Comparison of ENCODE assay signal across 13 mouse cellular contexts in genomic region chr13:100776710-100777109, GRCm38 (mm10). TPM values are rescaled to one million over a fixed set of nuclear protein-coding genes. Genes with fewer than 3 reads are reported as not detected.
DNase-seq lines count a peak whose midpoint lies in the region; ATAC-seq and TF ChIP-seq lines count a peak whose summit lies in the region.
"Had no signal": no experiment of that assay in that cellular context is flagged by ENCODE, and none has a peak within 500 bp of the region (broad histone marks: within the 10 kb centered on the region; RNA-seq: fewer than 3 reads in every experiment).

No protein-coding gene starts in this region.

- dilution Hi-C loops in CH12.LX (cut with MboI; ENCODE audit: extremely low pct_ligation_motif_present, extremely low pct_unique_long_range_greater_than_20kb, low sequenced_read_pairs) = no loop called here

- H3K27me3 ChIP-seq in hindbrain, embryonic 15.5 days = no peaks in the 10 kb centered on the region
- no peaks in the 10 kb centered on the region for H3K27me3 ChIP-seq in hindbrain, embryonic 16.5 days (replicated peaks; ENCODE audit: control insufficient read depth, insufficient read depth, low read length)
- H3K27me3 ChIP-seq in CH12.LX (replicated peaks) = no peaks in the 10 kb centered on the region
- no peaks in the 10 kb centered on the region for H3K27me3 ChIP-seq in embryonic facial prominence, embryonic 10.5 days (replicated peaks; ENCODE audit: low read depth, poor library complexity, severe bottlenecking)
- H3K27me3 ChIP-seq in liver, embryonic 15.5 days = no peaks in the 10 kb centered on the region
- H3K27me3 ChIP-seq: embryonic facial prominence, embryonic 12.5 days; intestine, embryonic 15.5 days had no signal

- no peak for TF ChIP-seq CTCF in CH12.LX (conservative IDR thresholded peaks at IDR 0.05 in 1 of 2, IDR thresholded peaks at IDR 0.05 in 1 of 2; ENCODE audit: low read depth in 2 of 2, low read length in 2 of 2)

- no peak overlapping the region for H3K9ac ChIP-seq in hindbrain, embryonic 15.5 days
- H3K9ac ChIP-seq in hindbrain, embryonic 16.5 days (ENCODE audit: low read depth, low read length) = no peak overlapping the region
- H3K9ac ChIP-seq in CH12.LX (ENCODE audit: insufficient read depth, low read depth) = no peak overlapping the region
- peak overlapping the region; percentile 78; the same call in 1 of the 2 replicates for H3K9ac ChIP-seq in liver, embryonic 15.5 days

- H3K79me2 ChIP-seq in CH12.LX (replicated peaks; ENCODE audit: control insufficient read depth, extremely low read depth, insufficient read depth, poor library complexity, severe bottlenecking) = peaks cover 12% of the 10 kb centered on the region

- no peak for DNase-seq in CH12.LX (ENCODE audit: extremely low read depth)
- no peak for DNase-seq in embryonic facial prominence, embryonic 10.5 days (ENCODE audit: low spot score)
- no peak for DNase-seq in gastrocnemius, postnatal 36 days
- DNase-seq in layer of hippocampus, adult 8-10 months (ENCODE audit: low spot score in 2 of 2) = no peak
- DNase-seq: adrenal gland, adult 2 months; gastrocnemius, postnatal 14 days; layer of hippocampus, adult 9-11 months had no signal

- TF ChIP-seq EP300 in CH12.LX (IDR thresholded peaks at IDR 0.05; ENCODE audit: low read length) = no peak

- H3K36me3 ChIP-seq in hindbrain, embryonic 15.5 days = no peaks in the 10 kb centered on the region
- no peaks in the 10 kb centered on the region for H3K36me3 ChIP-seq in hindbrain, embryonic 16.5 days (ENCODE audit: control insufficient read depth, insufficient read depth, low read length)
- H3K36me3 ChIP-seq in CH12.LX (replicated peaks in 1 of 2; ENCODE audit: control insufficient read depth in 1 of 2, insufficient read depth in 1 of 2, low read length in 1 of 2) = peaks cover 31 to 58% of the 10 kb centered on the region in 2 experiments
- H3K36me3 ChIP-seq in embryonic facial prominence, embryonic 10.5 days (replicated peaks) = peaks cover 69% of the 10 kb centered on the region
- H3K36me3 ChIP-seq in liver, embryonic 15.5 days (replicated peaks) = peaks cover 65% of the 10 kb centered on the region
- H3K36me3 ChIP-seq: intestine, embryonic 15.5 days had no signal

- no peak for TF ChIP-seq RAD21 in CH12.LX (IDR thresholded peaks at IDR 0.05; ENCODE audit: low read depth, low read length)

- no peak overlapping the region for H3K4me3 ChIP-seq in hindbrain, embryonic 15.5 days
- H3K4me3 ChIP-seq in hindbrain, embryonic 16.5 days (ENCODE audit: low read length) = no peak overlapping the region
- no peak overlapping the region for H3K4me3 ChIP-seq in CH12.LX (replicated peaks in 1 of 3; ENCODE audit: low read depth in 2 of 3, low read length in 2 of 3, poor library complexity in 1 of 3)
- 0 out of 2 replicates have a peak overlapping the region, but pooled peaks have one; percentile 98 for H3K4me3 ChIP-seq in embryonic facial prominence, embryonic 10.5 days
- H3K4me3 ChIP-seq in liver, embryonic 15.5 days (replicated peaks) = peak overlapping the region; percentile 77

- ATAC-seq in hindbrain, embryonic 15.5 days (ENCODE audit: low FRiP score, low read depth) = no peak
- ATAC-seq in hindbrain, embryonic 16.5 days = no peak
- no peak for ATAC-seq in liver, embryonic 15.5 days (ENCODE audit: insufficient read depth)

- H3K27ac ChIP-seq in hindbrain, embryonic 15.5 days (replicated peaks) = no peak overlapping the region
- H3K27ac ChIP-seq in hindbrain, embryonic 16.5 days (ENCODE audit: low read depth, low read length) = no peak overlapping the region
- H3K27ac ChIP-seq in CH12.LX (ENCODE audit: insufficient read depth, low read depth) = no peak overlapping the region
- H3K27ac ChIP-seq in embryonic facial prominence, embryonic 10.5 days (replicated peaks) = no peak overlapping the region
- H3K27ac ChIP-seq in liver, embryonic 15.5 days (replicated peaks) = peak overlapping the region; percentile 85
- H3K27ac ChIP-seq: intestine, embryonic 15.5 days had no signal

- WGBS in hindbrain, embryonic 15.5 days = 68% methylated on average over 6 of the region's 6 CpGs
- 73% methylated on average over 6 of the region's 6 CpGs for WGBS in hindbrain, embryonic 16.5 days
- WGBS in embryonic facial prominence, embryonic 10.5 days = 68% methylated on average over 6 of the region's 6 CpGs
- 51% methylated on average over 6 of the region's 6 CpGs for WGBS in liver, embryonic 15.5 days (ENCODE audit: insufficient replicate concordance)

- H3K9me3 ChIP-seq in hindbrain, embryonic 15.5 days = no peaks in the 10 kb centered on the region
- H3K9me3 ChIP-seq in hindbrain, embryonic 16.5 days (ENCODE audit: control insufficient read depth, low read length) = no peaks in the 10 kb centered on the region
- H3K9me3 ChIP-seq in CH12.LX (replicated peaks; ENCODE audit: low read length) = no peaks in the 10 kb centered on the region
- H3K9me3 ChIP-seq in embryonic facial prominence, embryonic 10.5 days = no peaks in the 10 kb centered on the region
- H3K9me3 ChIP-seq in liver, embryonic 15.5 days (replicated peaks) = no peaks in the 10 kb centered on the region
- H3K9me3 ChIP-seq: embryonic facial prominence, embryonic 12.5 days; G1E; intestine, embryonic 15.5 days had no signal

- in situ Hi-C loops in CH12.LX (cut with MboI; ENCODE audit: low pct_ligation_motif_present, low pct_unique_long_range_greater_than_20kb, low sequenced_read_pairs) = no loop called here

- intact Hi-C loops in gastrocnemius, postnatal 36 days (cut with DNase I) = no loop called here

- H3K4me2 ChIP-seq in hindbrain, embryonic 15.5 days = peak overlapping the region; percentile 95
- H3K4me2 ChIP-seq in hindbrain, embryonic 16.5 days (ENCODE audit: low read length) = no peak overlapping the region
- peak overlapping the region; percentile 60; the same call in 1 of the 2 replicates for H3K4me2 ChIP-seq in CH12.LX (ENCODE audit: insufficient read depth, low read depth, poor library complexity, severe bottlenecking)
- peak overlapping the region; percentile 77 for H3K4me2 ChIP-seq in liver, embryonic 15.5 days

- peaks cover 13% of the 10 kb centered on the region for H3K4me1 ChIP-seq in hindbrain, embryonic 15.5 days (replicated peaks)
- H3K4me1 ChIP-seq in hindbrain, embryonic 16.5 days (ENCODE audit: control insufficient read depth, insufficient read depth, low read depth, low read length) = peaks cover 10% of the 10 kb centered on the region
- peaks cover 0 to 23% of the 10 kb centered on the region in 2 experiments; a peak in 2 of 4 replicates for H3K4me1 ChIP-seq in CH12.LX (ENCODE audit: control insufficient read depth in 1 of 2, insufficient read depth in 2 of 2)
- H3K4me1 ChIP-seq in embryonic facial prominence, embryonic 10.5 days = peaks cover 22% of the 10 kb centered on the region
- peaks cover 75% of the 10 kb centered on the region for H3K4me1 ChIP-seq in liver, embryonic 15.5 days (replicated peaks)

- TF ChIP-seq POLR2A in CH12.LX (IDR thresholded peaks at IDR 0.05; ENCODE audit: low read depth, low read length) = no peak

RNA-seq across cellular contexts. Expression of gene Cenph, which starts 1.0 kb away (rescaled TPM):
- polyA plus RNA-seq in hindbrain, embryonic 15.5 days (2015; fragmentation: Nextera tagmentation; extraction: Ambion mirVana) = 8.5 and 9.1 TPM in 2 replicates
- polyA plus RNA-seq in hindbrain, embryonic 16.5 days (2015; fragmentation: Nextera tagmentation; extraction: Ambion mirVana) = 6.5 and 7.6 TPM in 2 replicates
- total RNA-seq in CH12.LX (2012; rRNA removed) (23.7 and 30.2 TPM in 2 replicates), CH12.LX (2014; rRNA removed) (49.3 and 54.2 TPM in 2 replicates)
- 49.1 and 50.8 TPM in 2 replicates for polyA plus RNA-seq in CH12.LX (2012; ENCODE audit: insufficient read length, low read depth)
- 65.7 and 68.2 TPM in 2 replicates for polyA plus RNA-seq in embryonic facial prominence, embryonic 10.5 days (2016; fragmentation: Nextera tagmentation; extraction: Ambion mirVana)
- polyA plus RNA-seq in liver, embryonic 15.5 days (2015; fragmentation: Nextera tagmentation; extraction: Ambion mirVana) = 26.5 and 31.0 TPM in 2 replicates
- total RNA-seq in gastrocnemius, postnatal 36 days (2021) = under 1 TPM in 1 of 2 experiments, not detected in 1; 0.20 TPM
- under 1 TPM in 3 of 4 experiments, not detected in 1; 0.33 to 0.90 (median 0.43) TPM for total RNA-seq in layer of hippocampus, adult 8-10 months (2022)

RNA-seq across cellular contexts. Expression of gene Ccnb1, which starts 9.7 kb away (rescaled TPM):
- 49.1 and 62.1 TPM in 2 replicates for polyA plus RNA-seq in hindbrain, embryonic 15.5 days (2015; fragmentation: Nextera tagmentation; extraction: Ambion mirVana)
- 42.4 and 52.9 TPM in 2 replicates for polyA plus RNA-seq in hindbrain, embryonic 16.5 days (2015; fragmentation: Nextera tagmentation; extraction: Ambion mirVana)
- total RNA-seq in CH12.LX (2012; rRNA removed) (172 and 199 TPM in 2 replicates), CH12.LX (2014; rRNA removed) (416 and 456 TPM in 2 replicates)
- polyA plus RNA-seq in CH12.LX (2012; ENCODE audit: insufficient read length, low read depth) = 243 and 337 TPM in 2 replicates
- polyA plus RNA-seq in embryonic facial prominence, embryonic 10.5 days (2016; fragmentation: Nextera tagmentation; extraction: Ambion mirVana) = 411 and 420 TPM in 2 replicates
- 221 and 222 TPM in 2 replicates for polyA plus RNA-seq in liver, embryonic 15.5 days (2015; fragmentation: Nextera tagmentation; extraction: Ambion mirVana)
- total RNA-seq in gastrocnemius, postnatal 36 days (2021) = under 1 TPM; 0.64 to 0.66 TPM
- 1 to 10 TPM in 1 of 4 experiments, under 1 TPM in 3; 0.34 to 1.2 (median 0.40) TPM for total RNA-seq in layer of hippocampus, adult 8-10 months (2022)

RNA-seq across cellular contexts. Expression of gene Mrps36, which starts 32.3 kb away (rescaled TPM):
- polyA plus RNA-seq in hindbrain, embryonic 15.5 days (2015; fragmentation: Nextera tagmentation; extraction: Ambion mirVana) = 144 and 150 TPM in 2 replicates
- 143 and 161 TPM in 2 replicates for polyA plus RNA-seq in hindbrain, embryonic 16.5 days (2015; fragmentation: Nextera tagmentation; extraction: Ambion mirVana)
- total RNA-seq in CH12.LX (2012; rRNA removed) = 70.0 and 86.0 TPM in 2 replicates
- 78.3 and 89.3 TPM in 2 replicates for total RNA-seq in CH12.LX (2014; rRNA removed)
- 83.7 and 94.0 TPM in 2 replicates for polyA plus RNA-seq in CH12.LX (2012; ENCODE audit: insufficient read length, low read depth)
- 124 and 129 TPM in 2 replicates for polyA plus RNA-seq in embryonic facial prominence, embryonic 10.5 days (2016; fragmentation: Nextera tagmentation; extraction: Ambion mirVana)
- 83.5 and 107 TPM in 2 replicates for polyA plus RNA-seq in liver, embryonic 15.5 days (2015; fragmentation: Nextera tagmentation; extraction: Ambion mirVana)
- total RNA-seq in gastrocnemius, postnatal 36 days (2021) = 100 to 1,000 TPM; 136 to 144 TPM
- total RNA-seq in layer of hippocampus, adult 8-10 months (2022) = 10 to 100 TPM; 48.1 to 57.2 (median 53.7) TPM

RNA-seq across cellular contexts. Expression of gene Cdk7, which starts 46.0 kb away (rescaled TPM):
- polyA plus RNA-seq in hindbrain, embryonic 15.5 days (2015; fragmentation: Nextera tagmentation; extraction: Ambion mirVana) = 38.9 and 39.8 TPM in 2 replicates
- 35.8 and 40.0 TPM in 2 replicates for polyA plus RNA-seq in hindbrain, embryonic 16.5 days (2015; fragmentation: Nextera tagmentation; extraction: Ambion mirVana)
- total RNA-seq in CH12.LX (2012; rRNA removed) (29.4 and 42.6 TPM in 2 replicates), CH12.LX (2014; rRNA removed) (47.8 and 53.6 TPM in 2 replicates)
- polyA plus RNA-seq in CH12.LX (2012; ENCODE audit: insufficient read length, low read depth) = 56.9 and 57.4 TPM in 2 replicates
- polyA plus RNA-seq in embryonic facial prominence, embryonic 10.5 days (2016; fragmentation: Nextera tagmentation; extraction: Ambion mirVana) = 114 and 119 TPM in 2 replicates
- 31.9 and 32.1 TPM in 2 replicates for polyA plus RNA-seq in liver, embryonic 15.5 days (2015; fragmentation: Nextera tagmentation; extraction: Ambion mirVana)
- total RNA-seq in gastrocnemius, postnatal 36 days (2021) = 10 to 100 TPM in 1 of 2 experiments, 1 to 10 TPM in 1; 9.8 to 12.4 TPM
- total RNA-seq in layer of hippocampus, adult 8-10 months (2022) = 10 to 100 TPM; 38.7 to 47.0 (median 42.0) TPM

RNA-seq across cellular contexts. Expression of gene Slc30a5, which starts 56.5 kb away (rescaled TPM):
- polyA plus RNA-seq in hindbrain, embryonic 15.5 days (2015; fragmentation: Nextera tagmentation; extraction: Ambion mirVana) = 33.8 and 35.6 TPM in 2 replicates
- 30.8 and 31.4 TPM in 2 replicates for polyA plus RNA-seq in hindbrain, embryonic 16.5 days (2015; fragmentation: Nextera tagmentation; extraction: Ambion mirVana)
- total RNA-seq in CH12.LX (2012; rRNA removed) (54.4 and 65.0 TPM in 2 replicates), CH12.LX (2014; rRNA removed) (99.9 and 111 TPM in 2 replicates)
- 57.9 and 65.9 TPM in 2 replicates for polyA plus RNA-seq in CH12.LX (2012; ENCODE audit: insufficient read length, low read depth)
- 36.4 and 37.7 TPM in 2 replicates for polyA plus RNA-seq in embryonic facial prominence, embryonic 10.5 days (2016; fragmentation: Nextera tagmentation; extraction: Ambion mirVana)
- 25.1 and 25.5 TPM in 2 replicates for polyA plus RNA-seq in liver, embryonic 15.5 days (2015; fragmentation: Nextera tagmentation; extraction: Ambion mirVana)
- 10 to 100 TPM in 1 of 2 experiments, 1 to 10 TPM in 1; 8.3 to 10.7 TPM for total RNA-seq in gastrocnemius, postnatal 36 days (2021)
- total RNA-seq in layer of hippocampus, adult 8-10 months (2022) = 10 to 100 TPM; 35.5 to 39.0 (median 37.7) TPM

Comparison
In these comparisons a context has a peak if more than half of its experiments do, and no peak if none do; other contexts are left out.
1. H3K4me3 ChIP-seq: peak in embryonic facial prominence, embryonic 10.5 days (single experiment) and liver, embryonic 15.5 days (single experiment); none in hindbrain, embryonic 15.5 days (single experiment), hindbrain, embryonic 16.5 days (single experiment) and CH12.LX (0 of 3).